Mouse (Mus musculus) forebrain, embryonic 16.5 days (tissue): ENCODE measurements around the gene Caln1. TPM values are rescaled to one million over a fixed set of nuclear protein-coding genes. Genes with fewer than 3 reads are reported as not detected.
A peak's percentile ranks its signal among the peaks of the same experiment; 100 is the strongest.

Source experiments
- ATAC-seq: fragments of 200-750 bp; cut with Nextera tagmentation; 2 replicates; pipeline ENCODE4 v1.8.0; 2017; ENCODE audit warnings: mild to moderate bottlenecking, moderate library complexity
- H3K27ac ChIP-seq: fragments of 300-500 bp; sonication (generic); 2 replicates; pipeline ENCODE4 v1.5.1; 2014; ENCODE audit warnings: low read length, control low read depth
- H3K27me3 ChIP-seq: fragments of 300-500 bp; sonication (generic); replicated peaks from 2 replicates; pipeline ENCODE4 v1.6.1; 2014; ENCODE audit warnings: low read length; ENCODE audit not compliant: control insufficient read depth, insufficient read depth
- H3K36me3 ChIP-seq: fragments of 300-500 bp; sonication (generic); 2 replicates; pipeline ENCODE4 v1.6.1; 2014; ENCODE audit not compliant: control insufficient read depth, insufficient read depth
- H3K4me1 ChIP-seq: fragments of 300-500 bp; sonication (generic); replicated peaks from 2 replicates; pipeline ENCODE4 v1.6.1; 2014; ENCODE audit warnings: low read length; ENCODE audit not compliant: control insufficient read depth, insufficient read depth
- H3K4me2 ChIP-seq: fragments of 300-500 bp; sonication (generic); 2 replicates; pipeline ENCODE4 v1.6.1; 2014; ENCODE audit warnings: mild to moderate bottlenecking, low read length, control low read depth
- H3K4me3 ChIP-seq: fragments of 300-500 bp; sonication (generic); replicated peaks from 2 replicates; pipeline ENCODE4 v1.5.1; 2014; ENCODE audit warnings: mild to moderate bottlenecking, low read length, control low read depth
- H3K9ac ChIP-seq: fragments of 300-500 bp; sonication (generic); replicated peaks from 2 replicates; pipeline ENCODE4 v1.6.1; 2014; ENCODE audit warnings: low read depth, low read length, control low read depth
- H3K9me3 ChIP-seq: fragments of 300-500 bp; sonication (generic); 2 replicates; pipeline ENCODE4 v1.6.1; 2016; ENCODE audit warnings: low read length; ENCODE audit not compliant: control insufficient read depth
- WGBS: fragments of 180-500 bp; shearing (Covaris S2); extraction: QIAGEN DNeasy Blood & Tissue Kit; methylation state at CpG from one replicate; pipeline ENCODE4 v1.1.7; 2014; 5-methylcytosine and 5-hydroxymethylcytosine counted together
- polyA plus RNA-seq: library from polyadenylated mRNA; unstranded; fragments of >200 nt; fragmentation: Nextera tagmentation; extraction: Ambion mirVana; gene quantifications from 2 replicates; pipeline ENCODE4 v1.2.1, GENCODE M21; 2015

The Caln1 gene
- polyA plus RNA-seq, 1 experiment from 2014 or later: 24.4 TPM

DNA sequence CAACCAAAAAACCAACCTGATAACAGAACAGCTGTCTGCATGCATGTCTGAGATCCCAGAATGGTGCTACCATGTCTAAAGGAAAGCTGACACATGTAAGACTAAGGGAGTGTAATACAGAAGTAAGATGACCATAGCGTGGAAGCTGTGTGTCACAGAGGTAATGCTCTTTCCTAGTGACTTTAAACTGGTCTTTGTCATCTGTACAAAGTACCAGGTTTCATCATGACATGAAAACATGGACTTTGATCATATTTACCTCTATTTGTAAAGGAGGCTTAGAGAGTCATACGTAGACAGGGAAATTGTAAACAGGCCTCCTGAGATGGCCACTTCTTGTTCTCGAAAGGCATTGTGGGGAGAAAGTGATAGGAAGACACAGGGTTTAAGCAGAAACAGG lies 489.5 kb downstream of the Caln1 start:
- 84% methylated on average over 3 of the region's 3 CpGs for WGBS
- no peak for ATAC-seq
- H3K9me3 ChIP-seq: no peaks in the 10 kb centered on the region

GRCm38 (mm10) chr5:130859736-130860135 lies 490.5 kb downstream of the Caln1 start:
- 48% methylated on average over 5 of the region's 6 CpGs for WGBS
- no peak overlapping the region for H3K27ac ChIP-seq
- ATAC-seq: no peak

More for the DNA sequence above, 489.5 kb downstream of the Caln1 start:
- Histone ChIP-seq H3K4me3 (no peak overlapping the region), H3K4me2 (no peak overlapping the region), H3K27ac (no peak overlapping the region), H3K36me3 (no peaks in the 10 kb centered on the region), H3K9ac (no peak overlapping the region), H3K4me1 (no peaks in the 10 kb centered on the region), H3K27me3 (no peaks in the 10 kb centered on the region)

DNA sequence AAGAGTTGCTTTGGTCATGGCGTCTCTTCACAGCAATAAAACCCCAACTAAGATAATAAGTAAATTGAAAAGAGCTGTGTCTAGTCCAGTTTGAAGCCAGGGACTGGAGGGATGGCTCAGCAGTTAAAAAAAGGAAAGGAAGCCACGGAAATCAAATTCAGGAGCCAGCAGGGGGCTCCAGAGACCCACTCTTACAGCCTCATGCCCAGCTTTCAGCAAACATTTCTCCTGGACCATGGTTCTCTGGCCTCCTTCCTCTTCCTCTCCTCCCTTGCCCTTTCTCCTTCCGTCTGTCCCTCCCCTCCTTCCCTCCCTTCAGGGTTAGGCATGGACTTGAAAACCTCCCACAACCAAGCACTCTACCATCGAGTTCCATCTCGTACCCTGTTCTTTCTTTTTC lies 493.0 kb downstream of the Caln1 start:
- H3K4me3 ChIP-seq: no peak overlapping the region
- H3K9ac ChIP-seq: no peak overlapping the region
- no peaks in the 10 kb centered on the region for H3K4me1 ChIP-seq
- H3K36me3 ChIP-seq: no peaks in the 10 kb centered on the region
- H3K4me2 ChIP-seq: no peak overlapping the region
- no peaks in the 10 kb centered on the region for H3K9me3 ChIP-seq
- H3K27me3 ChIP-seq: no peaks in the 10 kb centered on the region
- H3K27ac ChIP-seq: no peak overlapping the region
- 64% methylated on average over 5 of the region's 5 CpGs for WGBS
- ATAC-seq: no peak

More at GRCm38 (mm10) chr5:130859736-130860135, 490.5 kb downstream of the Caln1 start:
- no peaks in the 10 kb centered on the region for H3K27me3 ChIP-seq
- H3K4me1 ChIP-seq: no peaks in the 10 kb centered on the region
- H3K4me3 ChIP-seq: no peak overlapping the region
- H3K36me3 ChIP-seq: no peaks in the 10 kb centered on the region
- H3K4me2 ChIP-seq: no peak overlapping the region
- no peaks in the 10 kb centered on the region for H3K9me3 ChIP-seq
- H3K9ac ChIP-seq: no peak overlapping the region

DNA sequence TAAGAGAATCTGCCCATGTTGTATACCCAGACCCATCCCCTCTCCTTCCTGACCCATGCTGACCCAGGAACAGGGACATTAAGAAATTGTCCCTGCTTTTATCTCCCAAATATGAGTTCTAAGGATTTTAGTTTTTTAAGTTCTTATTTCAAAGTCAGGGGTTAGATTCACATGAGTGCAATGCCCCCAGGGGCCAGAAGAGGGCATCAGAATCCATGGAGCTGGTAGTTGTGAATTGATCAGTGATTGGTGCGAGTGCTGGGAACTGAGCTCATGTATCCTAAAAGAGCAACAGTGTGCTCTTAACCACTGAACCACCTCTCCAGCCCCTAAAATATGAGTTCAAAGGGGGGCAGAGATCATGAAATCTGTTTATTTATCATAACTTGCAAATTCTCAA lies 500.6 kb downstream of the Caln1 start:
- ATAC-seq: no peak
- Histone ChIP-seq H3K9me3 (no peaks in the 10 kb centered on the region), H3K4me1 (no peaks in the 10 kb centered on the region), H3K36me3 (no peaks in the 10 kb centered on the region), H3K9ac (no peak overlapping the region), H3K27me3 (no peaks in the 10 kb centered on the region), H3K27ac (no peak overlapping the region), H3K4me3 (no peak overlapping the region), H3K4me2 (no peak overlapping the region)
- 92% methylated on average over 1 of the region's 1 CpGs for WGBS

DNA sequence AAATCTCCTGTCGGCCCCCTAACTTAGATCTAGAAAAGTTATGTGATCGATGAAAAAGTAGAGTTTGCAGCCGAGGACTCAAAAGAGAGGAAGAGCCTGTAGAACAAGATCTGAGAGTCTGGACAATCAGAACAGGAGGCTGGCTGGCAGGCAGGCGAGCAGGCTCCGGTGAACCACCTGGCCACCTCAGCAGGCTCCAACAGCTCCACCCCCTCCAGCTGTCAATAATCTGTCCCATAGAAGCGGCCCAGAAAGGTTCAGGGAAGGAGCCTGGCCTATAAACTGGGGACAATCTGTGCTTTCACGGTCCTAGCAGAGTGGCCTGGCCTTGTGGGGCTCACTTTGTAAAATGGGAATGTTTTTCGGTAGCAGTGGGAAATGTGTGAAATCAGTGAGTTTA lies 501.8 kb downstream of the Caln1 start:
- Histone ChIP-seq H3K4me2 (no peak overlapping the region), H3K36me3 (no peaks in the 10 kb centered on the region), H3K9ac (no peak overlapping the region), H3K4me1 (no peaks in the 10 kb centered on the region), H3K27me3 (no peaks in the 10 kb centered on the region), H3K4me3 (no peak overlapping the region), H3K9me3 (no peaks in the 10 kb centered on the region), H3K27ac (no peak overlapping the region)
- WGBS: 59% methylated on average over 8 of the region's 8 CpGs
- ATAC-seq: no peak

DNA sequence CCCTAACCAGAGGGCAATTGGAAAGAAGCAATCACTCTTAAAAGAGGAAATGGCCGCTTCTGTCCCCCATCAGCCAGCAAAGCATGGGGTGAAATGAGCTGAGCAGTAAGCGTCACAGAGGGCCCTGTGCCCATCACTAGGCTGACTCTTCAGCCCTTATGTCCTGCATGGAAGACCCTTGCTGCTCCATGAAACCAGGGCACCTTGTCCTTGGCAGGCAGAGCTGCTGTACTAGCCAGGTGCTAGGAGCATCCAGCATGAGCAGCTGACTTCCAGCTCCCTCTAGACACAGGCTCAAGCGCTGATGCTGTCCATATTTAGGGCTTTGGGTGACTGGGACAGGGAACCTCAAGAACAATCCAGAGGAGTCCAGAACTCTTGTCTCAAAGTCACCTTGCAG lies 506.1 kb downstream of the Caln1 start:
- 95% methylated on average over 3 of the region's 3 CpGs for WGBS
- no peak for ATAC-seq
- Histone ChIP-seq H3K4me2 (no peak overlapping the region), H3K4me3 (no peak overlapping the region), H3K9ac (no peak overlapping the region), H3K27ac (no peak overlapping the region), H3K9me3 (no peaks in the 10 kb centered on the region), H3K4me1 (no peaks in the 10 kb centered on the region), H3K27me3 (no peaks in the 10 kb centered on the region), H3K36me3 (no peaks in the 10 kb centered on the region)

- Histone ChIP-seq H3K9ac (no peak overlapping the region), H3K4me1 (no peaks in the 10 kb centered on the region), H3K36me3 (no peaks in the 10 kb centered on the region), H3K27ac (no peak overlapping the region), H3K9me3 (no peaks in the 10 kb centered on the region), H3K4me2 (no peak overlapping the region), H3K4me3 (no peak overlapping the region), H3K27me3 (no peaks in the 10 kb centered on the region)
- whole genome bisulfite sequencing: 62% methylated on average over 5 of the region's 5 CpGs
- ATAC-seq: 0 out of 2 replicates have a peak, but pooled peaks have one; percentile 20
These were observed 511.1 kb downstream of the Caln1 start for GRCm38 (mm10) chr5:130880331-130880730.

DNA sequence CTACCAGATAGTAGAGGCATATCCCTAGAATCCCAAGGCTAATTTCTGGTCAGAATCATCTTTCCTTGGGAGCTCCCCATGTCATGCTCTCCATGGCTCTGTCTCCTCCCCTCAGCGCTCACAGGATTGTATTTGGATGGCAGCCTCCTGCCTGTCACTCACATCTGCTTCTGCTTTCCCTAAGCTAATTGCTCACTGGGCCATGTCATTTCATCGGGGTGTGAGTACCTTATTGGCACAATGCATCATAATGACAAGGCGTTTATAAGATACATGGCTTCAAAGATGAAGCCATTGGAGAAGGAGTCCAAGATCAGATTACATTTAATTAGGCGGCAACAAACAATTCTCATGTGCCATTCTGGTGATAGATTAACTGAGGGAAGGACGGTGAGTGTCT lies 522.5 kb downstream of the Caln1 start:
- Histone ChIP-seq H3K4me3 (no peak overlapping the region), H3K4me2 (no peak overlapping the region), H3K27ac (no peak overlapping the region), H3K9ac (no peak overlapping the region), H3K4me1 (peaks cover 15% of the 10 kb centered on the region), H3K27me3 (no peaks in the 10 kb centered on the region), H3K9me3 (no peaks in the 10 kb centered on the region), H3K36me3 (no peaks in the 10 kb centered on the region)
- peak; percentile 45; the same call in 1 of the 2 replicates for ATAC-seq
- 41% methylated on average over 5 of the region's 5 CpGs for WGBS

DNA sequence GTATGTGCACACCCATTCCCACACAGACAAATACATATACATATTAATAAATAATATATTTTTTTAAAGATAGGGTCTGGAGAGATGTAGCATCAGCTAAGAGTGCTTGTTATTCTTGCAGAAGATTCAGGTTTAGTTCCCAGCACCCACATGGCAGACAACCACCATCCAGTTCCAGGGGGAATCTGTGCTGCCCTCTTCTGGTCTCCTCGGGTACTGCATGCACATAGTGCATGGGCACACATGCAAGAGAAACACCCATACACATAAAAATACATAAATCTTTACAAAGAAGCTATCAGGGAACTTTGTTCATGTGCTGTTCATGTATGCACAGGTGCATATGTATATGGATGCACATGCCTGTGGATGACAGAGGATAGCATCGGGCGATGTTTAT lies 526.7 kb downstream of the Caln1 start:
- 96% methylated on average over 3 of the region's 3 CpGs for WGBS
- Histone ChIP-seq H3K9me3 (no peaks in the 10 kb centered on the region), H3K4me2 (no peak overlapping the region), H3K27ac (no peak overlapping the region), H3K27me3 (no peaks in the 10 kb centered on the region), H3K4me1 (peaks cover 15% of the 10 kb centered on the region), H3K9ac (no peak overlapping the region), H3K36me3 (no peaks in the 10 kb centered on the region), H3K4me3 (no peak overlapping the region)
- ATAC-seq: no peak
